Mouse (Mus musculus) thymus, adult 2 months (tissue): Measurements from ENCODE around the gene Angel2. TPM values are rescaled to one million over a fixed set of nuclear protein-coding genes. Genes with fewer than 3 reads are reported as not detected.

Experiments
- DNase-seq: peaks from one replicate; pipeline ENCODE4 v3.0.0; 2021
- H3K27ac ChIP-seq: fragments of 200-500 bp; 2 replicates; pipeline ENCODE4 v1.5.1; 2012; ENCODE audit warnings: low read length, control low read depth; ENCODE audit not compliant: control insufficient read depth, insufficient read depth
- H3K27me3 ChIP-seq: fragments of 200-500 bp; 2 replicates; pipeline ENCODE4 v1.6.1; 2012; ENCODE audit warnings: mild to moderate bottlenecking, low read length, moderate library complexity, mixed read lengths; ENCODE audit not compliant: control insufficient read depth, insufficient read depth
- H3K36me3 ChIP-seq: fragments of 200-500 bp; 2 replicates; pipeline ENCODE4 v1.6.1; 2012; ENCODE audit warnings: mild to moderate bottlenecking, low read length, moderate library complexity; ENCODE audit not compliant: control insufficient read depth, insufficient read depth
- H3K4me1 ChIP-seq: fragments of 200-500 bp; replicated peaks from 2 replicates; pipeline ENCODE4 v1.6.1; 2012; ENCODE audit warnings: low read length; ENCODE audit not compliant: control insufficient read depth, insufficient read depth
- H3K4me3 ChIP-seq: fragments of 200-500 bp; 2 replicates; pipeline ENCODE4 v1.5.1; 2012; ENCODE audit warnings: mild to moderate bottlenecking, low read length, control low read depth, moderate library complexity; ENCODE audit not compliant: control insufficient read depth, insufficient read depth
- CTCF ChIP-seq: fragments of 200-500 bp; IDR thresholded peaks from 2 replicates; pipeline ENCODE4 v1.5.1; 2012; ENCODE audit warnings: mild to moderate bottlenecking, control low read depth, low read length, moderate library complexity, borderline replicate concordance; ENCODE audit not compliant: control insufficient read depth, poor library complexity, insufficient read depth; ENCODE audit errors: extremely low read depth
- POLR2A ChIP-seq: fragments of 200-500 bp; IDR thresholded peaks from 2 replicates; pipeline ENCODE4 v1.6.1; 2012; ENCODE audit warnings: mild to moderate bottlenecking, low read length, control low read depth, moderate library complexity; ENCODE audit not compliant: control insufficient read depth, poor library complexity, insufficient read depth; ENCODE audit errors: extremely low read depth
- WGBS: fragments of 180-500 bp; shearing (Covaris S2); methylation state at CpG from one replicate; pipeline ENCODE4 v1.1.7; 2018; 5-methylcytosine and 5-hydroxymethylcytosine counted together
- polyA plus RNA-seq: library from polyadenylated mRNA; depleted of rRNA; stranded (reverse); fragments of >200 nt; gene quantifications from 2 replicates; pipeline ENCODE4 v1.2.3, GENCODE M21; 2012

Angel2 gene
- polyA plus RNA-seq, 1 experiment: 36.8 TPM

DNA sequence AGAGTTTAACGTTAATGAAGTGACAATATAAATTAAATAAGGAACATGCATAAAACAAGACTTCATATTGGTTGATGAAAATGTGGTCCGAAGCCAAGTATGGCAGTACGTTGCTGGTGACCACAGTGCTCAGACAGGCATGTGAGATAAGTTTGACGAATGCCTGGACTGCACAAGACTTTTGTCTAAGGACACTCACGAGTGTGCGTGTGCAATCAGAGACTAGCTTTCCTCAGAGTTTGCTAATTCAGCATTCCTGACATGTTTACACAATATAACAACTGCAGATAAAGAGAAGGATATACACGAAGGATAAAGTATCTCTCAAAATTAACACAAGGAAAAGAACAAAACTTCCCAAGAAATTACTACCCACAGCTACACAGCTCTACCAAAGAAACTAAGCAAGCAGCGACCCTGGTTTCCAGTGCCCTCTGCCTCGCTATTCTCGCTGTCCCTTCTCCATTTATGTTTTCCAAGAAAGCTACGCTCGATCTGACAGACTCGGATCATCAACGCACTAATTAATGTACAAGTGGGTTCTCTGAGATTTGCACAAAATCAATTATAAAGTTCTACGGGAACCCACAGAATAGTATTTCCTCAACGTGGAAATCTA lies 2.9 kb downstream of the Angel2 start:
- WGBS: 14% methylated on average over 16 of the region's 16 CpGs
- DNase-seq: no peak

DNA sequence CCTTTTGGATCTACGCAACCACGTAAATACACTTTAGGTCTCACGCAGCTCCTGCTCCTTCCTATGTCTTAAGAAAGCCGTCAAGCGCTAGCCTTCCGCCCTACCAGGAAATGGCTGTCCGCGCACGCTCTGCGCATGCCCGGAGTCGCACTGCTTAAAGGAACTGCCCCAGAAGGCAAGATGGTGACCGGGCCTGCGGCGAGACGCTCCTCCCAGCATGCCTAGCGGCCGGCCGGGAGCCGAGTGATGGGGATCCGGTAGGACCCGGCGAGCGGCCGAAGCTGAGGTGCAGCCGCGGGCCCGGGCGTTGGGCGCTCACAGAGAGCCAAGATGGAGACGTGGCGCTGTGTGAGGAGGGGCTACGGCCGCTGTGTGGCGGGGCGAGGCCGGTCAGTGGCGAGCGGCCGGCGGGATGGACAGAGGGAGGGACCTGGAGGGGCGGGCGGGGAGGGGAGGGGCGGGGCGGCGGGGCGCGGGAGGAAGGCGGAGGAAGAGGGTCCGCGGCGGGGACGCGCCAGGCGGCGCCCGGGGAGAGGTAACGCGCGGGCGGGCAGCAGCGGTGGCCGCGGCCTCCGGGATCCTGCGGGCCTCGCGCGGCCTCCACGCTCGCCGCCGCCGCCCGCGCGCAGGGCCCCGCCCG lies 3.6 kb downstream of the Angel2 start:
- Histone ChIP-seq H3K4me3 (peak overlapping the region; percentile 80), H3K4me1 (peaks cover 4% of the 10 kb centered on the region), H3K36me3 (peaks cover 4% of the 10 kb centered on the region), H3K27me3 (no peaks in the 10 kb centered on the region), H3K27ac (peak overlapping the region; percentile 58)
- DNase-seq: peak; percentile 98
- peak; percentile 78 for TF ChIP-seq POLR2A
- TF ChIP-seq CTCF: no peak
- under 1% methylated on average over 64 of the region's 79 CpGs for WGBS

More for the DNA sequence above, 2.9 kb downstream of the Angel2 start:
- peak overlapping the region; percentile 80; the same call in 1 of the 2 replicates for H3K4me3 ChIP-seq
- peaks cover under 1% of the 10 kb centered on the region; the same call in 1 of the 2 replicates for H3K36me3 ChIP-seq
- peaks cover 4% of the 10 kb centered on the region for H3K4me1 ChIP-seq
- TF ChIP-seq CTCF (no peak), POLR2A (no peak)
- peak overlapping the region; percentile 58 for H3K27ac ChIP-seq
- H3K27me3 ChIP-seq: no peaks in the 10 kb centered on the region

GRCm38 (mm10) chr1:190929010-190929695 lies 4.2 kb downstream of the Angel2 start:
- DNase-seq: no peak
- Histone ChIP-seq H3K36me3 (peaks cover 10% of the 10 kb centered on the region), H3K27ac (peak overlapping the region; percentile 54; the same call in 1 of the 2 replicates), H3K4me1 (peaks cover 4% of the 10 kb centered on the region), H3K27me3 (no peaks in the 10 kb centered on the region), H3K4me3 (peak overlapping the region; percentile 80)
- TF ChIP-seq CTCF (no peak), POLR2A (no peak)
- WGBS: 3% methylated on average over 27 of the region's 27 CpGs

DNA sequence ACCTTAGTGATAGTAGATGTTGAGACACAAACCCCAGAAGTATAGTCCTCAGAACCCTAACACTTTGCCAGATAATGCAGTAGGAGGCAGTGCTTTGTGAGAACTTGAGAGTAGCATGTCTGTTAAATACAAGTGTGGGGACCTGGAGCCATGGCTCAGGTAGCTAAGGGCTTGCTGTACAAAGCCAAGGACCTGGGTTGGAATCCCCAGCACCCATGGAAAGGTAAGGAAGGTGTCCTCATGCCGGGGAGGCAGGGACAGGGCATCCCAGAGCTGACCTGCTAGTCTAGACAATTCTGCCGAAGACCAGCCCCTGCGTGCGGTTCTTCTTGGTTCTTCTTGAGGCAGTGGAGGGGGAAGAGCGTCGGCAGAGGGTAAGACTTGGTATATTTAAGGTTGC lies 5.3 kb downstream of the Angel2 start:
- no peak for DNase-seq
- Histone ChIP-seq H3K4me1 (peaks cover 4% of the 10 kb centered on the region), H3K27ac (no peak overlapping the region), H3K36me3 (peaks cover 20% of the 10 kb centered on the region), H3K27me3 (no peaks in the 10 kb centered on the region), H3K4me3 (no peak overlapping the region)
- WGBS: 96% methylated on average over 6 of the region's 6 CpGs
- TF ChIP-seq POLR2A: no peak
- no peak for TF ChIP-seq CTCF

DNA sequence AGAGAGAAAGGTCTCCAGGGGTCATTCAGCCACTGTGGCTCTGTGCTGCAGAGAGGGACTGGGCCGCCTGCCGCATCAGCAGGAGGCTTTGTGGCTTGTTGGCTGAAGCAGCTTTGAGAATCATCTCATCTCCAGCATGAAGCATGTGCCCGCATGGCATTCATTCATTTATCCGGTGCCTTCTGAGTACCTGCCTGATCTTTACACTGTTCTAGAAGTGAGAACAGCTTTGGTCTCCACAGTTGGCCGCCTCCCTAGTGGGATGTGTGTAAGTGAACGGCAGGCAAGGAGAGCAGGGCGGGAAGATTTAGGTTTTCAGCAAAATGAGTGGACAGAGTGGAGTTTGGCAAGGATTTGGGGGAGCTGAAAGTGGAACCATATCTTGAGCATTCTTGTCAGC lies 14.9 kb downstream of the Angel2 start:
- H3K36me3 ChIP-seq: peaks cover 88% of the 10 kb centered on the region

DNA sequence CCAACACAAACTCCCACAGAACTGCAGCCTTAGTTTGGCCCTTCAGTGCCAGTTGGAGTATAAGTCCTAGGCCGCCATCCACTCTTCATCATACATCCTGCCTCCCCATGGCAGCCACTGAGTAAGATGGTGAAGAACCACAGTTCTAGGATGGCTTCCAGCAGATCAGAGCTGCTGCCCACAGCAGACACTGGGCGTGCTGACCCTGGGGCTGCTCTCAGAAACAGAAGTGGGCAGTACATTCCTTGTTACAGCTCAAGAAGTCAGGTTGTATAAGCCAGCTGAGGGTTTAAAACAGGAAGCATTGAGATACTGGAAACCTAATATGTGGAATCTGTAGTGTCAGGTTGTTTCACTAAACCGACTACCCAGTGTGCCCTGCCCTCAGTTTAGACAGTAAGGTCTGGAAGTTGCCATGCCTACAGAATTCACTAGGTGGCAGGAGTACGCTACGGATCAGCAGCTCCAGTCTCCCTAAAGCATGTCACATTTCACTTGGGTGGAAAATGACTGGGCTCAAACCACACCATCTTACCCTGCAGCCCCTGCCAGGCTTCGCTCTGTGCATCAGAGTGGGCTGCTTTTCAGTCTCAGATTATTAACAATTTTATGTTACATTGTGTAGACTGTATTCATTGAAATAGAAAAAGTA lies 19.3 kb downstream of the Angel2 start:
- Histone ChIP-seq H3K27ac (no peak overlapping the region), H3K27me3 (no peaks in the 10 kb centered on the region), H3K4me3 (no peak overlapping the region), H3K36me3 (peaks cover 66% of the 10 kb centered on the region), H3K4me1 (no peaks in the 10 kb centered on the region)
- peak; percentile 66 for DNase-seq
- no peak for TF ChIP-seq POLR2A
- 68% methylated on average over 6 of the region's 6 CpGs for WGBS

More for the DNA sequence above, 14.9 kb downstream of the Angel2 start:
- H3K4me3 ChIP-seq: no peak overlapping the region
- H3K27me3 ChIP-seq: no peaks in the 10 kb centered on the region
- no peaks in the 10 kb centered on the region for H3K4me1 ChIP-seq
- no peak overlapping the region for H3K27ac ChIP-seq
- no peak for DNase-seq
- WGBS: 97% methylated on average over 7 of the region's 7 CpGs
- TF ChIP-seq CTCF (no peak), POLR2A (no peak)
